Mouse (Mus musculus): ENCODE results near the gene Tmem117. TPM values are rescaled to one million over a fixed set of nuclear protein-coding genes. Genes with fewer than 3 reads are reported as not detected.

Gene Tmem117
- polyA plus RNA-seq, 1 experiment from 2014 or later: 3.1 TPM

DNA sequence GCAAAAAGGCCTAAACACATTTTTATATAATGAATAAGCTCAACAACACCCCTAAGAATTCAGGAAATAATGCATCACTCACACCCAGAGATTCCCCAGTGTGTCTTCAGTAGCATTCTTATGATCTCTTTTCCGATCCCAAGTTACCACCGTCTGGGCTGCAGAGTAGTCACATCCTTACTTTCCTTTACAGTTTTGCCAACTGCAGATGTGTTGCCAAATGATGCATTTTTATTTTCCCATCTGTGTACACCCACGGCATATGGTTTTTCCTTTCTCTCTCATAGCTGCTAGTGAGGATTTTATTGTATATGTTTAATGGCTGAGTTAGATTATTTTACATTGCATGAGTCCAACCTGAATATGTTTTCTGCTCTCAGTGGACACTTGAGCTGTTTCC, 327.7 kb downstream of the Tmem117 start:
- H3K4me3 ChIP-seq (ENCODE audit: low read depth, low read length): no peak overlapping the region
- H3K4me1 ChIP-seq (ENCODE audit: control insufficient read depth, insufficient read depth, low read length): no peaks in the 10 kb centered on the region
- DNase-seq (ENCODE audit: low spot score) (no peak), ATAC-seq (ENCODE audit: insufficient read depth, low FRiP score, low TSS enrichment) (no peak)
- no peaks in the 10 kb centered on the region for H3K36me3 ChIP-seq (ENCODE audit: control insufficient read depth, insufficient read depth, low read length)
- no peak overlapping the region for H3K27ac ChIP-seq (ENCODE audit: low read depth, low read length)
- WGBS: 85% methylated on average over 3 of the region's 3 CpGs
- H3K4me2 ChIP-seq (ENCODE audit: low read depth): no peak overlapping the region
- no peak overlapping the region for H3K9ac ChIP-seq (ENCODE audit: low read length)
- H3K9me3 ChIP-seq (ENCODE audit: control insufficient read depth, low read length): no peaks in the 10 kb centered on the region
- no peaks in the 10 kb centered on the region for H3K27me3 ChIP-seq (ENCODE audit: control insufficient read depth, insufficient read depth, low read length)

- Histone ChIP-seq H3K27me3 (ENCODE audit: control insufficient read depth, insufficient read depth, low read length) (no peaks in the 10 kb centered on the region), H3K36me3 (ENCODE audit: control insufficient read depth, insufficient read depth, low read length) (no peaks in the 10 kb centered on the region), H3K27ac (ENCODE audit: low read depth, low read length) (no peak overlapping the region), H3K4me1 (ENCODE audit: control insufficient read depth, insufficient read depth, low read length) (no peaks in the 10 kb centered on the region), H3K4me2 (ENCODE audit: low read depth) (no peak overlapping the region), H3K9ac (ENCODE audit: low read length) (no peak overlapping the region), H3K4me3 (ENCODE audit: low read depth, low read length) (no peak overlapping the region), H3K9me3 (ENCODE audit: control insufficient read depth, low read length) (no peaks in the 10 kb centered on the region)
- DNase-seq (ENCODE audit: low spot score) (no peak), ATAC-seq (ENCODE audit: insufficient read depth, low FRiP score, low TSS enrichment) (no peak)
- 81% methylated on average over 4 of the region's 4 CpGs for WGBS
These were observed 328.2 kb downstream of the Tmem117 start for GRCm38 (mm10) chr15:94957202-94957601.

GRCm38 (mm10) chr15:94967004-94967403, 338.0 kb downstream of the Tmem117 start:
- Histone ChIP-seq H3K27ac (ENCODE audit: low read depth, low read length) (no peak overlapping the region), H3K4me2 (ENCODE audit: low read depth) (no peak overlapping the region), H3K4me1 (ENCODE audit: control insufficient read depth, insufficient read depth, low read length) (no peaks in the 10 kb centered on the region), H3K4me3 (ENCODE audit: low read depth, low read length) (no peak overlapping the region), H3K27me3 (ENCODE audit: control insufficient read depth, insufficient read depth, low read length) (no peaks in the 10 kb centered on the region), H3K9me3 (ENCODE audit: control insufficient read depth, low read length) (no peaks in the 10 kb centered on the region), H3K9ac (ENCODE audit: low read length) (no peak overlapping the region), H3K36me3 (ENCODE audit: control insufficient read depth, insufficient read depth, low read length) (no peaks in the 10 kb centered on the region)
- WGBS: 89% methylated on average over 6 of the region's 6 CpGs
- no peak for ATAC-seq (ENCODE audit: insufficient read depth, low FRiP score, low TSS enrichment)
- DNase-seq (ENCODE audit: low spot score): no peak

GRCm38 (mm10) chr15:94968403-94969180, 339.6 kb downstream of the Tmem117 start:
- Histone ChIP-seq H3K4me3 (ENCODE audit: low read depth, low read length) (no peak overlapping the region), H3K27me3 (ENCODE audit: control insufficient read depth, insufficient read depth, low read length) (no peaks in the 10 kb centered on the region), H3K4me2 (ENCODE audit: low read depth) (no peak overlapping the region), H3K36me3 (ENCODE audit: control insufficient read depth, insufficient read depth, low read length) (no peaks in the 10 kb centered on the region), H3K9me3 (ENCODE audit: control insufficient read depth, low read length) (no peaks in the 10 kb centered on the region), H3K9ac (ENCODE audit: low read length) (no peak overlapping the region), H3K27ac (ENCODE audit: low read depth, low read length) (no peak overlapping the region), H3K4me1 (ENCODE audit: control insufficient read depth, insufficient read depth, low read length) (no peaks in the 10 kb centered on the region)
- DNase-seq (ENCODE audit: low spot score): no peak
- WGBS: 88% methylated on average over 13 of the region's 13 CpGs
- ATAC-seq (ENCODE audit: insufficient read depth, low FRiP score, low TSS enrichment): no peak

- H3K9ac ChIP-seq (ENCODE audit: low read length): no peak overlapping the region
- no peaks in the 10 kb centered on the region for H3K9me3 ChIP-seq (ENCODE audit: control insufficient read depth, low read length)
- H3K4me1 ChIP-seq (ENCODE audit: control insufficient read depth, insufficient read depth, low read length): no peaks in the 10 kb centered on the region
- H3K27me3 ChIP-seq (ENCODE audit: control insufficient read depth, insufficient read depth, low read length): no peaks in the 10 kb centered on the region
- H3K36me3 ChIP-seq (ENCODE audit: control insufficient read depth, insufficient read depth, low read length): no peaks in the 10 kb centered on the region
- DNase-seq (ENCODE audit: low spot score) (no peak), ATAC-seq (ENCODE audit: insufficient read depth, low FRiP score, low TSS enrichment) (no peak)
- 91% methylated on average over 4 of the region's 4 CpGs for WGBS
- no peak overlapping the region for H3K4me2 ChIP-seq (ENCODE audit: low read depth)
- no peak overlapping the region for H3K27ac ChIP-seq (ENCODE audit: low read depth, low read length)
- H3K4me3 ChIP-seq (ENCODE audit: low read depth, low read length): no peak overlapping the region
These were observed 352.8 kb downstream of the Tmem117 start for GRCm38 (mm10) chr15:94981798-94982197.

GRCm38 (mm10) chr15:94995352-94995751, 366.3 kb downstream of the Tmem117 start:
- Histone ChIP-seq H3K9ac (ENCODE audit: low read length) (no peak overlapping the region), H3K27me3 (ENCODE audit: control insufficient read depth, insufficient read depth, low read length) (no peaks in the 10 kb centered on the region), H3K36me3 (ENCODE audit: control insufficient read depth, insufficient read depth, low read length) (no peaks in the 10 kb centered on the region), H3K9me3 (ENCODE audit: control insufficient read depth, low read length) (no peaks in the 10 kb centered on the region), H3K4me1 (ENCODE audit: control insufficient read depth, insufficient read depth, low read length) (no peaks in the 10 kb centered on the region), H3K27ac (ENCODE audit: low read depth, low read length) (no peak overlapping the region), H3K4me3 (ENCODE audit: low read depth, low read length) (no peak overlapping the region), H3K4me2 (ENCODE audit: low read depth) (no peak overlapping the region)
- DNase-seq (ENCODE audit: low spot score) (no peak), ATAC-seq (ENCODE audit: insufficient read depth, low FRiP score, low TSS enrichment) (no peak)
- WGBS: 82% methylated on average over 9 of the region's 9 CpGs

DNA sequence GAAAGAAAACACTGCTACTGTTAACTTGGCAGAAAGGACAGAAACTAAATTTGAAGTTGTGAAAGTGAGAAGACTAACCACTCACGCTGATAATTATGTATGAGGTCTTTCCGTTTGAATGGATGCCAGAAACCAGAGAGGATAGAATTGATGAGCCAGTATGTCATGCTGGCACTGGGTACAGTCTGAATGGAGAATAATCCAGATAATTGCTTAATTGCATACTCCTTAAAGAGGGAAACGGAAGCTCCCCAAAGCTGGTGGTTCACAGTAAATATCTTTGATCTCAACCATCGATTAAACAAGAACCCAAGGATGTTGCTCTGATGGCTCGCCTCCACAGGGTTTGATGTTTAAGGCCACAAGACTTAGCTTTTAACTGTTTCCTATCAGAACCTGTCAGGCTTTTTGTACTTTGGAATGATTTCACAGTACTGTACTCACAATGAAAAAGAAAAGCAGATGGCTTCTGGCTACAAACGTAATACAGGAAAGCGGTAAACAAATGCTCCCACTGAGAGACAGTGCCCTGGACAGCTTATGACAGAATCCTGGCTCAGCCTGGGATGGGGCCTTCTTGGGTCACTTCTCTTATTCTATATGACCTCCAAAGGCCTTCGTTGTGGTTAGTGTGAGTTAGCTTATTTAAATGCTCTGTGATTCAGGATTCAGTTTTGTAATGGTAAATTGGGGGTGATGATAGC, 376.2 kb downstream of the Tmem117 start:
- H3K9ac ChIP-seq (ENCODE audit: low read length): no peak overlapping the region
- DNase-seq (ENCODE audit: low spot score): no peak
- no peak overlapping the region for H3K4me2 ChIP-seq (ENCODE audit: low read depth)
- no peak overlapping the region for H3K4me3 ChIP-seq (ENCODE audit: low read depth, low read length)
- H3K27me3 ChIP-seq (ENCODE audit: control insufficient read depth, insufficient read depth, low read length): no peaks in the 10 kb centered on the region
- H3K9me3 ChIP-seq (ENCODE audit: control insufficient read depth, low read length): no peaks in the 10 kb centered on the region
- WGBS: 73% methylated on average over 8 of the region's 8 CpGs
- H3K4me1 ChIP-seq (ENCODE audit: control insufficient read depth, insufficient read depth, low read length): no peaks in the 10 kb centered on the region
- H3K27ac ChIP-seq (ENCODE audit: low read depth, low read length): no peak overlapping the region
- ATAC-seq (ENCODE audit: insufficient read depth, low FRiP score, low TSS enrichment): no peak
- H3K36me3 ChIP-seq (ENCODE audit: control insufficient read depth, insufficient read depth, low read length): no peaks in the 10 kb centered on the region

- no peak overlapping the region for H3K4me3 ChIP-seq (ENCODE audit: low read depth, low read length)
- H3K4me2 ChIP-seq (ENCODE audit: low read depth): no peak overlapping the region
- no peak for ATAC-seq (ENCODE audit: insufficient read depth, low FRiP score, low TSS enrichment)
- 87% methylated on average over 7 of the region's 7 CpGs for whole genome bisulfite sequencing
- no peak overlapping the region for H3K9ac ChIP-seq (ENCODE audit: low read length)
- DNase-seq (ENCODE audit: low spot score): no peak
- H3K36me3 ChIP-seq (ENCODE audit: control insufficient read depth, insufficient read depth, low read length): no peaks in the 10 kb centered on the region
- H3K9me3 ChIP-seq (ENCODE audit: control insufficient read depth, low read length): no peaks in the 10 kb centered on the region
- H3K4me1 ChIP-seq (ENCODE audit: control insufficient read depth, insufficient read depth, low read length): no peaks in the 10 kb centered on the region
- H3K27ac ChIP-seq (ENCODE audit: low read depth, low read length): no peak overlapping the region
- no peaks in the 10 kb centered on the region for H3K27me3 ChIP-seq (ENCODE audit: control insufficient read depth, insufficient read depth, low read length)
These were observed 393.2 kb downstream of the Tmem117 start for GRCm38 (mm10) chr15:95022251-95022650.

DNA sequence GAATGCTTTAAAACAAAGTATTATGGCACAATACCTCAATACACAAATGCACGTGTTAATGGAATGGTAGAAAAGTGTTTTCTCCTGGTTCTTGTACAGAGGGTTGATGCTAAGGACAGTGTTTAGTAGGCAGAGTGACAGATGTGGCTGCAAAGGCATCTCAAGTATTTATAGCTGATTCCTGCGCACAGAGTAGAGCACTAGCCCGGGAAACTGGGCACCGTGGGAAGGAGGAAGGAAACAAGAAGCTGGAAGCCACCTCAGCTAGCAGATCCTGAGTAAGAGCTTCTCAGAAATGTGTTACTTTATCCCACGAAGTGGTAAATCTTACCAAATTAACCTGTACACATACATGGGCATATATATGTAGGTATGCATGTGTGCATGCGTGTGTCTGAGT, 395.4 kb downstream of the Tmem117 start:
- Histone ChIP-seq H3K27me3 (ENCODE audit: control insufficient read depth, insufficient read depth, low read length) (no peaks in the 10 kb centered on the region), H3K9ac (ENCODE audit: low read length) (no peak overlapping the region), H3K4me1 (ENCODE audit: control insufficient read depth, insufficient read depth, low read length) (no peaks in the 10 kb centered on the region), H3K27ac (ENCODE audit: low read depth, low read length) (no peak overlapping the region), H3K4me2 (ENCODE audit: low read depth) (no peak overlapping the region), H3K9me3 (ENCODE audit: control insufficient read depth, low read length) (no peaks in the 10 kb centered on the region), H3K36me3 (ENCODE audit: control insufficient read depth, insufficient read depth, low read length) (no peaks in the 10 kb centered on the region), H3K4me3 (ENCODE audit: low read depth, low read length) (no peak overlapping the region)
- no peak for DNase-seq (ENCODE audit: low spot score)
- 75% methylated on average over 6 of the region's 6 CpGs for WGBS
- no peak for ATAC-seq (ENCODE audit: insufficient read depth, low FRiP score, low TSS enrichment)
